Mouse (Mus musculus): Measurements from ENCODE around the gene Asb6. TPM values are rescaled to one million over a fixed set of nuclear protein-coding genes. Genes with fewer than 3 reads are reported as not detected.

Asb6 gene
- total RNA-seq, 1 experiment from 2014 or later: 10.7 TPM

GRCm38 (mm10) chr2:30845152-30846070, 15.3 kb upstream of the Asb6 start:
- ATAC-seq (replicated peaks in 1 of 2; ENCODE audit: insufficient read depth in 1 of 2, low FRiP score in 2 of 2, low TSS enrichment in 1 of 2, low read depth in 1 of 2, poor library complexity in 2 of 2, severe bottlenecking in 2 of 2): peak in 1 of 2 experiments; percentile 34; a peak in 1 of 4 replicates

GRCm38 (mm10) chr2:30842615-30843014, 12.5 kb upstream of the Asb6 start:
- ATAC-seq (replicated peaks in 1 of 2; ENCODE audit: insufficient read depth in 1 of 2, low FRiP score in 2 of 2, low TSS enrichment in 1 of 2, low read depth in 1 of 2, poor library complexity in 2 of 2, severe bottlenecking in 2 of 2): no peak

GRCm38 (mm10) chr2:30836238-30836990, 6.3 kb upstream of the Asb6 start:
- ATAC-seq (replicated peaks in 1 of 2; ENCODE audit: insufficient read depth in 1 of 2, low FRiP score in 2 of 2, low TSS enrichment in 1 of 2, low read depth in 1 of 2, poor library complexity in 2 of 2, severe bottlenecking in 2 of 2): no peak

- ATAC-seq (replicated peaks in 1 of 2; ENCODE audit: insufficient read depth in 1 of 2, low FRiP score in 2 of 2, low TSS enrichment in 1 of 2, low read depth in 1 of 2, poor library complexity in 2 of 2, severe bottlenecking in 2 of 2): no peak
These were observed 4.4 kb upstream of the Asb6 start, which contains the start of gene Prrx2 for GRCm38 (mm10) chr2:30834373-30835022. Gene Prrx2, plus strand, starts transcription at chr2:30834972.

GRCm38 (mm10) chr2:30833644-30834043, 3.5 kb upstream of the Asb6 start:
- no peak for ATAC-seq (replicated peaks in 1 of 2; ENCODE audit: insufficient read depth in 1 of 2, low FRiP score in 2 of 2, low TSS enrichment in 1 of 2, low read depth in 1 of 2, poor library complexity in 2 of 2, severe bottlenecking in 2 of 2)

- ATAC-seq (replicated peaks in 1 of 2; ENCODE audit: insufficient read depth in 1 of 2, low FRiP score in 2 of 2, low TSS enrichment in 1 of 2, low read depth in 1 of 2, poor library complexity in 2 of 2, severe bottlenecking in 2 of 2): no peak; a peak in 1 of 4 replicates
These were observed 818 bp downstream of the Asb6 start for GRCm38 (mm10) chr2:30829315-30829714.

GRCm38 (mm10) chr2:30827749-30828475, 2.2 kb downstream of the Asb6 start:
- peak; percentile 79 to 82 for ATAC-seq (replicated peaks in 1 of 2; ENCODE audit: insufficient read depth in 1 of 2, low FRiP score in 2 of 2, low TSS enrichment in 1 of 2, low read depth in 1 of 2, poor library complexity in 2 of 2, severe bottlenecking in 2 of 2)

GRCm38 (mm10) chr2:30826825-30827748, 3.0 kb downstream of the Asb6 start:
- ATAC-seq (replicated peaks in 1 of 2; ENCODE audit: insufficient read depth in 1 of 2, low FRiP score in 2 of 2, low TSS enrichment in 1 of 2, low read depth in 1 of 2, poor library complexity in 2 of 2, severe bottlenecking in 2 of 2): peak; percentile 35 to 43

GRCm38 (mm10) chr2:30823385-30824153, 6.6 kb downstream of the Asb6 start:
- no peak for ATAC-seq (replicated peaks in 1 of 2; ENCODE audit: insufficient read depth in 1 of 2, low FRiP score in 2 of 2, low TSS enrichment in 1 of 2, low read depth in 1 of 2, poor library complexity in 2 of 2, severe bottlenecking in 2 of 2)

GRCm38 (mm10) chr2:30822460-30822859, 7.7 kb downstream of the Asb6 start:
- no peak for ATAC-seq (replicated peaks in 1 of 2; ENCODE audit: insufficient read depth in 1 of 2, low FRiP score in 2 of 2, low TSS enrichment in 1 of 2, low read depth in 1 of 2, poor library complexity in 2 of 2, severe bottlenecking in 2 of 2)

- ATAC-seq (replicated peaks in 1 of 2; ENCODE audit: insufficient read depth in 1 of 2, low FRiP score in 2 of 2, low TSS enrichment in 1 of 2, low read depth in 1 of 2, poor library complexity in 2 of 2, severe bottlenecking in 2 of 2): no peak
These were observed 9.1 kb downstream of the Asb6 start for GRCm38 (mm10) chr2:30821073-30821472.

GRCm38 (mm10) chr2:30819873-30820272, 10.3 kb downstream of the Asb6 start:
- no peak for ATAC-seq (replicated peaks in 1 of 2; ENCODE audit: insufficient read depth in 1 of 2, low FRiP score in 2 of 2, low TSS enrichment in 1 of 2, low read depth in 1 of 2, poor library complexity in 2 of 2, severe bottlenecking in 2 of 2)

- ATAC-seq (replicated peaks in 1 of 2; ENCODE audit: insufficient read depth in 1 of 2, low FRiP score in 2 of 2, low TSS enrichment in 1 of 2, low read depth in 1 of 2, poor library complexity in 2 of 2, severe bottlenecking in 2 of 2): no peak
These were observed 13.8 kb downstream of the Asb6 start for GRCm38 (mm10) chr2:30816383-30816782.

- ATAC-seq (replicated peaks in 1 of 2; ENCODE audit: insufficient read depth in 1 of 2, low FRiP score in 2 of 2, low TSS enrichment in 1 of 2, low read depth in 1 of 2, poor library complexity in 2 of 2, severe bottlenecking in 2 of 2): no peak
These were observed 19.6 kb downstream of the Asb6 start for GRCm38 (mm10) chr2:30810573-30810972.

- ATAC-seq (replicated peaks in 1 of 2; ENCODE audit: insufficient read depth in 1 of 2, low FRiP score in 2 of 2, low TSS enrichment in 1 of 2, low read depth in 1 of 2, poor library complexity in 2 of 2, severe bottlenecking in 2 of 2): no peak
These were observed 20.6 kb downstream of the Asb6 start for GRCm38 (mm10) chr2:30809503-30809902.

GRCm38 (mm10) chr2:30808296-30808655, 21.9 kb downstream of the Asb6 start:
- no peak for ATAC-seq (replicated peaks in 1 of 2; ENCODE audit: insufficient read depth in 1 of 2, low FRiP score in 2 of 2, low TSS enrichment in 1 of 2, low read depth in 1 of 2, poor library complexity in 2 of 2, severe bottlenecking in 2 of 2)
